Mouse (Mus musculus) neural tube, embryonic 13.5 days (tissue): ENCODE measurements around the gene Casd1. TPM values are rescaled to one million over a fixed set of nuclear protein-coding genes. Genes with fewer than 3 reads are reported as not detected.

Source experiments
- ATAC-seq: fragments of 200-750 bp; cut with Nextera tagmentation; 2 replicates; pipeline ENCODE4 v1.8.0; 2017; ENCODE audit warnings: low read depth, mild to moderate bottlenecking, moderate TSS enrichment, moderate library complexity
- H3K27ac ChIP-seq: fragments of 300-500 bp; sonication (generic); replicated peaks from 2 replicates; pipeline ENCODE4 v1.5.1; 2015; ENCODE audit warnings: moderate library complexity, mild to moderate bottlenecking, inconsistent platforms
- H3K27me3 ChIP-seq: fragments of 300-500 bp; sonication (generic); 2 replicates; pipeline ENCODE4 v1.6.1; 2015; ENCODE audit warnings: mild to moderate bottlenecking, inconsistent platforms
- H3K36me3 ChIP-seq: fragments of 300-500 bp; sonication (generic); 2 replicates; pipeline ENCODE4 v1.6.1; 2015; ENCODE audit warnings: mild to moderate bottlenecking, inconsistent platforms
- H3K4me1 ChIP-seq: fragments of 300-500 bp; sonication (generic); replicated peaks from 2 replicates; pipeline ENCODE4 v1.6.1; 2015; ENCODE audit warnings: inconsistent platforms
- H3K4me2 ChIP-seq: fragments of 300-500 bp; sonication (generic); 2 replicates; pipeline ENCODE4 v1.6.1; 2015; ENCODE audit warnings: inconsistent platforms, mild to moderate bottlenecking, moderate library complexity
- H3K4me3 ChIP-seq: fragments of 300-500 bp; sonication (generic); 2 replicates; pipeline ENCODE4 v1.5.1; 2015; ENCODE audit warnings: mild to moderate bottlenecking, inconsistent platforms
- H3K9ac ChIP-seq: fragments of 300-500 bp; sonication (generic); 2 replicates; pipeline ENCODE4 v1.6.1; 2015; ENCODE audit warnings: moderate library complexity, mild to moderate bottlenecking, inconsistent platforms
- H3K9me3 ChIP-seq: fragments of 300-500 bp; sonication (generic); 2 replicates; pipeline ENCODE4 v1.6.1; 2016; ENCODE audit warnings: inconsistent platforms
- WGBS: fragments of 180-500 bp; shearing (Covaris S2); methylation state at CpG from one replicate; pipeline ENCODE4 v1.1.7; 2015; 5-methylcytosine and 5-hydroxymethylcytosine counted together
- polyA plus RNA-seq: library from polyadenylated mRNA; unstranded; fragments of >200 nt; fragmentation: Nextera tagmentation; extraction: Ambion mirVana; gene quantifications from 2 replicates; pipeline ENCODE4 v1.2.1, GENCODE M21; 2015

Gene Casd1
- polyA plus RNA-seq, 1 experiment from 2014 or later, result 36.7 TPM

DNA sequence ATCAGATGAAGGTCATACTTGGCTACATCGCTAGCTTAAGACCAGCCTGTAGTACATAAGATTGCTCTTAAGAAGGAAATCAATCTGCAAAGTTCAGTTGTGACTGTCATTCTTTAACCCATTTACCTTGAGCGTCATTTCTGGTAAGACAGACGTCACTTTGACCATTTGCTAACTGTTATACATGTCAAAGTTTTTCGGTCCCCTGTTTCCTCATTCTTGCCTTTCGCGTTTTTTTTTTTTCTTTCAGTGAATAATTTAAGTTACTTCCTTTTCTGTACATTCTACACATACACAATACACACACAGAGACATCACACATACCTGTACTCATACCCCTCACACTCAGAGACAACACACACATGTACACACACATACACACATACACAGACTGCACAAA is 64.5 kb downstream of the Casd1 start:
- no peaks in the 10 kb centered on the region for H3K9me3 ChIP-seq
- H3K9ac ChIP-seq, result no peak overlapping the region
- 95% methylated on average over 6 of the region's 6 CpGs for WGBS
- no peak overlapping the region for H3K4me3 ChIP-seq
- H3K4me1 ChIP-seq, result no peaks in the 10 kb centered on the region
- no peaks in the 10 kb centered on the region for H3K36me3 ChIP-seq
- no peak overlapping the region for H3K27ac ChIP-seq
- no peak overlapping the region for H3K4me2 ChIP-seq
- no peaks in the 10 kb centered on the region for H3K27me3 ChIP-seq
- no peak for ATAC-seq

DNA sequence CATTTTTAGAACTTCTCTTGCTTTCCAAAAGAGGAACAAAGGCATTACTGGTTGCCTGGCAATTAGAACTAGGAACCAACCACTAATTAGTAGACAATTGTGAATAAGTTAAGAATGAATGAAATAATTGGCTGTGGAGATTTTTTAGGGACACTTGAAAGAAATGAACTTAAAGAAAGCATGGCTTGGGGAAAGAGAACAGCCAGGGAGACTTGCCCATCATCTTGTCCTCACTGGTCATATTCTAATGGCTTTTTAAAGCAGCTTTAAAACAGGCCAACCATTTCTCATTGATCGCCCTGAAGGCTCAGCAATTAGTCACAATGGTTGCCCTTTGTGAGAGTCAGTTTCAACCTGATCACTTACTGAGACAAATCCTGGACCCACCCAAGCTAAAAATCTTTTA is 76.7 kb downstream of the Casd1 start:
- 26% methylated on average over 1 of the region's 1 CpGs for WGBS
- Histone ChIP-seq H3K4me2 (no peak overlapping the region), H3K9ac (no peak overlapping the region), H3K9me3 (no peaks in the 10 kb centered on the region), H3K4me1 (peaks cover 12% of the 10 kb centered on the region), H3K36me3 (0 out of 2 replicates have a peak, but pooled peaks cover 4% of the 10 kb centered on the region), H3K4me3 (no peak overlapping the region), H3K27ac (no peak overlapping the region), H3K27me3 (no peaks in the 10 kb centered on the region)
- ATAC-seq, result no peak

DNA sequence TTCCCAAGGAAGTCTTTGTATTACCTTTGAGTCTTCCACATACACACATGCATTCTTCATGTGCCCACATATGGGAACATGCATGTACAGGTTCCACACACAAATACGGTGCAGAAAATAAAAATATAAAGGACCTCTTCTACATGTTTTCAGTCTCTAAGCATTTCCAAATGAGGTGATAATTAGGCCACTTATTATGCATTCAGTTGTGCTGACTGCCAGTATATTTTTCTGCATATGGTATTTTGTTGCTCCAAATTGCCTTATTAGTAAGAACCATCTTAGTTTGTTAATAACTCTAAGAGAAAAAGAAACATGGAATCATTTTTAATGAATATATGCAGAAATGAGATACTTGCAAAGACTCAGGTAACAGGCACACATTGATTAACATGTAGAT is 79.3 kb downstream of the Casd1 start:
- Histone ChIP-seq H3K9me3 (no peaks in the 10 kb centered on the region), H3K27ac (no peak overlapping the region), H3K4me2 (no peak overlapping the region), H3K4me1 (peaks cover 14% of the 10 kb centered on the region), H3K36me3 (0 out of 2 replicates have a peak, but pooled peaks cover 4% of the 10 kb centered on the region), H3K9ac (no peak overlapping the region), H3K27me3 (no peaks in the 10 kb centered on the region), H3K4me3 (no peak overlapping the region)
- ATAC-seq, result no peak
- WGBS, result 86% methylated on average over 1 of the region's 1 CpGs

DNA sequence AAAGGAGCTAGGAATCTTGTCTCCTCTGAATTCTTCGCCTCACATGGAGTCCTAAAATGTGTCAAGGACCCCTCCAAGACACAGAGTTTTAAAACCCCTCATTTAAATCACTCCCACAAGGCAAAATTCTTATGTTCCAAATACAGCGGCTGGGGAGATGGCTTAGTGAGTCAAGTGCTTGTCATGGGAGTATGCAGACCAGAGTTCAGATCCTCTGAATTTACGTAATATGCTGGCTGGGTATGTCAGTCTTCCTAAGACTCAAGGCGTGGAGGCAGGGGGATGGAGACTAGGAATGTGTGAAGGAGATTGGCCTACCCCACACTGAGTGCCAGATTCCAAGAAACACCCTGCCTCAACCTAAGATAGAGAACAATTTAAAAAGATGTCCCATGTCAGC is 79.9 kb downstream of the Casd1 start:
- Histone ChIP-seq H3K4me3 (no peak overlapping the region), H3K4me1 (peaks cover 20% of the 10 kb centered on the region), H3K9me3 (no peaks in the 10 kb centered on the region), H3K4me2 (no peak overlapping the region), H3K36me3 (0 out of 2 replicates have a peak, but pooled peaks cover 4% of the 10 kb centered on the region), H3K27me3 (no peaks in the 10 kb centered on the region), H3K9ac (no peak overlapping the region), H3K27ac (no peak overlapping the region)
- ATAC-seq, result no peak
- WGBS, result 86% methylated on average over 4 of the region's 4 CpGs

DNA sequence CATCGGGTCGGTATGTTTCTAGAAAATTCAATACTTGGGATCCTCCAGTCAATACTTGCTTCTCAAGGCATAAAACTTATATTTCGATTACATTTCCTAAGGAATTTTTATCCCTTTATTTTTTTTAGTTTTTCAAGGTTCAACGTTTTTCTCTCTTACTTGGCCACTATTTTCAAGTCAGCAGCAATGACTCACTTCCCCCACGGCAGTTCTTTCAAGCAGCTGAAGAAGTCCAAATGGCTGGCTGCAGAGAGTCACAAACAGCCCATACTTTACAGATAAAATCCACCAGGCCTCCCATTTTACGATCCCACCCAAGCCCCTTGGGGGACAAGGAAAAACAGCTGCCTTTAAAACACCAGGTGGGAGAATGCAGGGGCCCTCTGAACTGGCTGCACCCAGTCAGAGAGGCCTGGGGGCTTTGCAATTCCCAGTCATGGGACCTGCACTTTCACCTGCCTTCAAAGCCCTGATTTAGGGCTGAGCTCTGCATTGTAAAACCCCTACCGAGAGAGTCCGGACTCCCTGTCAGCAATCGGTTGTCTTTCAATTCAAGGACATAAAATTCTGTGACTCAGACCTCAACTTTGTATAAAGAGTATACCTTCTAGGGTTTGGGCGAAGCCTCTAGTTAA is 84.2 kb downstream of the Casd1 start:
- H3K4me2 ChIP-seq, result no peak overlapping the region
- peaks cover 6% of the 10 kb centered on the region for H3K36me3 ChIP-seq
- H3K4me1 ChIP-seq, result peaks cover 12% of the 10 kb centered on the region
- no peak overlapping the region for H3K4me3 ChIP-seq
- no peak for ATAC-seq
- 35% methylated on average over 10 of the region's 10 CpGs for WGBS
- H3K27ac ChIP-seq, result 0 out of 2 replicates have a peak overlapping the region, but pooled peaks have one; percentile 28
- no peaks in the 10 kb centered on the region for H3K9me3 ChIP-seq
- H3K9ac ChIP-seq, result no peak overlapping the region
- no peaks in the 10 kb centered on the region for H3K27me3 ChIP-seq

DNA sequence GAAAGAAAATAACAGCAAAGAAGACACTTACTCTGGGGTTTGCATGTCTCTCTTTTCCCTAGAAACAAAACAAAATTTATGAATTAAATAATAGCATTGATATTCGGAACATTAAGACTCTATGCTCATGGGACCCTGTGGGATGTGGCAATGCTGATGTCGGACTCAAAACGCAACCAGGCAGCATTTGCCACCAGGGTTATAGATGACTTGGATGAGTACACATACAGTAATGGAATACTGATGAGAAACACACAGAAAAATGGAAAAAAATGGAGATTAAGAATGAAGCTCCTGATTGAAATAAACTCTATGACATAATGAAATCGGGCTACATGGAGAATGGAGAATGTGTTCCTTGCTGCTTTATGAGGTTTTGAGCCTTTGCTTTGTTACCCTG is 89.8 kb downstream of the Casd1 start:
- Histone ChIP-seq H3K27ac (no peak overlapping the region), H3K4me3 (no peak overlapping the region), H3K9me3 (no peaks in the 10 kb centered on the region), H3K4me2 (no peak overlapping the region), H3K27me3 (no peaks in the 10 kb centered on the region), H3K4me1 (0 out of 2 replicates have a peak, but pooled peaks cover under 1% of the 10 kb centered on the region), H3K9ac (no peak overlapping the region), H3K36me3 (peaks cover 6% of the 10 kb centered on the region)
- WGBS, result 53% methylated on average over 4 of the region's 4 CpGs
- no peak for ATAC-seq

Other genes starting within 250 kb of the Casd1 start
- 178 and 187 TPM in 2 replicates for gene Col1a2, start 96.0 kb upstream of the Casd1 start, polyA plus RNA-seq
- gene Sgce, start 146.4 kb downstream of the Casd1 start, polyA plus RNA-seq, result 64.7 and 68.5 TPM in 2 replicates
- gene Peg10, start 146.5 kb downstream of the Casd1 start, polyA plus RNA-seq, result 4.5 and 5.7 TPM in 2 replicates